ENCODE assay signal across 14 mouse cellular contexts in the genomic region with DNA sequence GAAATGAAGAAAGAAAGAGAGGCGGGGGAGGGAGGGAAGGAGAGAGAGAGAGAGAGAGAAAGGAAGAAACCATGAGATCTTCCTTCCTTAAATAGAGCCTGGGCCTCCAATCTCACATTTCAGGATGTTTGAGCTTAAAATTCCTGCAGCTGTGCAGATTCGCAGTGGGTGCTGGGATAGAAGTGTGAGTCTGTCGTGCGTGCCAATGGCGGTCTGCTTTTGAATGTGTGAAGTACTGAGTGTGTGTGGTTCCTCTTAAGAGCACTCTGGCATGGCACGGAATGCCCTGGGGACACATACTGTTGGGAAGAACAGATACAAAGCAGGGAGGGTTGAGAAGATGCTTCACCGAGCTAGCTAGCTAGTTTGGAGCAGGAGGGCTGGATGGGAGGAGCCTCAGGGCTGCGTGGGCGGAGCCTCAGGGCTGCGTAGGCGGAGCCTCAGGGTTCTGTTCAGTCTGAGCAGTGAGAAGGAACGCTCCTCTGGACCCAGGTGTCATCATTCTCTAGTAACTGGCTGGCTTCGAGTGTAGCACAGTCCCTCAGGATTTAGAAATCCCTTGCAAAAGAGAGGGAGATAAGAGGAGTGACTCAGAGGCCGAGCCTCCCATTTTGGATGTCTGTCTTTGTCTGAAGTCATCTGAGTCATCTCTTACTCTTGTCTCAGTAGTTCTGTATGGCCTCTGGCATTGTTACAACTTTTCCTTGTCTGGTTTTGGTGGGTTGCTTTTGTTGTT. TPM values are rescaled to one million over a fixed set of nuclear protein-coding genes. Genes with fewer than 3 reads are reported as not detected.
A peak's percentile ranks its signal among the peaks of the same experiment; 100 is the strongest.
DNase-seq lines count a peak whose midpoint lies in the region; ATAC-seq and TF ChIP-seq lines count a peak whose summit lies in the region.
"Had no signal": no experiment of that assay in that cellular context is flagged by ENCODE, and none has a peak within 500 bp of the region (broad histone marks: within the 10 kb centered on the region; RNA-seq: fewer than 3 reads in every experiment).

No protein-coding gene starts in this region.

- no peak overlapping the region for H3K9ac ChIP-seq in hindbrain, embryonic 11.5 days (ENCODE audit: low read depth, low read length)
- no peak overlapping the region for H3K9ac ChIP-seq in hindbrain, embryonic 12.5 days

- H3K27ac ChIP-seq in hindbrain, embryonic 11.5 days (ENCODE audit: low read depth, low read length) = no peak overlapping the region
- H3K27ac ChIP-seq in hindbrain, embryonic 12.5 days = no peak overlapping the region
- H3K27ac ChIP-seq in kidney, adult 2 months (ENCODE audit: insufficient read depth, low read depth, low read length) = no peak overlapping the region

- ATAC-seq in hindbrain, embryonic 11.5 days (ENCODE audit: low FRiP score) = no peak
- no peak for ATAC-seq in hindbrain, embryonic 12.5 days (ENCODE audit: low FRiP score)
- ATAC-seq in granulocyte monocyte progenitor cell, adult 5-6 weeks (replicated peaks; ENCODE audit: poor library complexity, severe bottlenecking) = peak; percentile 31
- no peak for ATAC-seq in cerebellum, adult (ENCODE audit: insufficient number of reproducible peaks, low FRiP score, low TSS enrichment)
- ATAC-seq: intestine, postnatal 0 days had no signal

- TF ChIP-seq CTCF in kidney, adult 2 months (conservative IDR thresholded peaks at IDR 0.05; ENCODE audit: insufficient read depth, insufficient read length, low read depth, low read length) = no peak

- no peak overlapping the region for H3K4me2 ChIP-seq in hindbrain, embryonic 11.5 days (replicated peaks; ENCODE audit: low read depth, low read length)
- H3K4me2 ChIP-seq in hindbrain, embryonic 12.5 days (replicated peaks) = no peak overlapping the region

- intact Hi-C loops in left cerebral cortex, postnatal 14 days (cut with DNase I) = no loop called here

- H3K4me3 ChIP-seq in hindbrain, embryonic 11.5 days (ENCODE audit: low read depth, low read length) = no peak overlapping the region
- no peak overlapping the region for H3K4me3 ChIP-seq in hindbrain, embryonic 12.5 days
- no peak overlapping the region for H3K4me3 ChIP-seq in kidney, adult 2 months (ENCODE audit: insufficient read depth, low read depth, low read length)
- H3K4me3 ChIP-seq: erythroblast, embryonic 14.5 days had no signal

- H3K27me3 ChIP-seq in hindbrain, embryonic 11.5 days (ENCODE audit: control insufficient read depth, insufficient read depth, low read length) = no peaks in the 10 kb centered on the region
- peaks cover 7% of the 10 kb centered on the region; the same call in 1 of the 2 replicates for H3K27me3 ChIP-seq in hindbrain, embryonic 12.5 days
- H3K27me3 ChIP-seq in kidney, adult 2 months (replicated peaks; ENCODE audit: control insufficient read depth, insufficient read depth, low read length) = no peaks in the 10 kb centered on the region

- DNase-seq in hindbrain, embryonic 11.5 days (ENCODE audit: low spot score) = peak; percentile 11
- peak; percentile 92 for DNase-seq in 3T3-L1 (ENCODE audit: low read depth, low spot score)
- peak; percentile 83 for DNase-seq in MN1 (ENCODE audit: low spot score)
- no peak for DNase-seq in left cerebral cortex, postnatal 14 days (ENCODE audit: low spot score in 2 of 2)
- no peak for DNase-seq in kidney, adult 2 months
- DNase-seq: cerebellum, adult 9-11 months; right cerebral cortex, postnatal 4 days; thymus, postnatal 36 days had no signal

- no peak for TF ChIP-seq POLR2A in kidney, adult 2 months (IDR thresholded peaks at IDR 0.05; ENCODE audit: low read depth, low read length)

- H3K36me3 ChIP-seq in hindbrain, embryonic 11.5 days (ENCODE audit: control insufficient read depth, insufficient read depth, low read length) = no peaks in the 10 kb centered on the region
- H3K36me3 ChIP-seq in hindbrain, embryonic 12.5 days = no peaks in the 10 kb centered on the region
- no peaks in the 10 kb centered on the region for H3K36me3 ChIP-seq in kidney, adult 2 months (ENCODE audit: control insufficient read depth, insufficient read depth, low read length)

- WGBS in hindbrain, embryonic 11.5 days = 60% methylated on average over 14 of the region's 14 CpGs
- 62% methylated on average over 14 of the region's 14 CpGs for WGBS in hindbrain, embryonic 12.5 days
- WGBS in kidney, adult 2 months = 51% methylated on average over 14 of the region's 14 CpGs

- no peaks in the 10 kb centered on the region for H3K9me3 ChIP-seq in hindbrain, embryonic 11.5 days (ENCODE audit: control insufficient read depth, low read length)
- H3K9me3 ChIP-seq in hindbrain, embryonic 12.5 days (replicated peaks) = no peaks in the 10 kb centered on the region

- no peaks in the 10 kb centered on the region for H3K4me1 ChIP-seq in hindbrain, embryonic 11.5 days (replicated peaks; ENCODE audit: control insufficient read depth, insufficient read depth, low read length)
- no peaks in the 10 kb centered on the region for H3K4me1 ChIP-seq in hindbrain, embryonic 12.5 days
- H3K4me1 ChIP-seq in kidney, adult 2 months (ENCODE audit: control insufficient read depth, insufficient read depth, low read length) = no peaks in the 10 kb centered on the region

RNA-seq across cellular contexts. Expression of a gene that starts 3.1 kb away (rescaled TPM):
- not detected in 2 replicates for polyA plus RNA-seq in hindbrain, embryonic 11.5 days (2014; fragmentation: Nextera tagmentation; extraction: Ambion mirVana)
- polyA plus RNA-seq in hindbrain, embryonic 12.5 days (2016; fragmentation: Nextera tagmentation; extraction: Ambion mirVana) = not detected in 2 replicates
- total RNA-seq in granulocyte monocyte progenitor cell, adult 5-6 weeks (2014; fragmentation: Nextera tagmentation) = not detected in 2 replicates
- total RNA-seq in granulocyte monocyte progenitor cell, adult 5-6 weeks (2017) = not detected in 2 replicates
- under 1 TPM in 1 of 2 experiments, not detected in 1; 0.19 TPM for total RNA-seq in left cerebral cortex, postnatal 14 days (2021)
- 0.33 and 0.41 TPM in 2 replicates for polyA plus RNA-seq in kidney, adult 2 months (2012; rRNA removed)
- polyA plus RNA-seq: erythroblast, embryonic 14.5 days; intestine, postnatal 0 days; neural tube, embryonic 11.5 days had no signal

RNA-seq across cellular contexts. Expression of a gene that starts 13.3 kb away (rescaled TPM):
- 1.7 and 2.1 TPM in 2 replicates for polyA plus RNA-seq in hindbrain, embryonic 11.5 days (2014; fragmentation: Nextera tagmentation; extraction: Ambion mirVana)
- polyA plus RNA-seq in hindbrain, embryonic 12.5 days (2016; fragmentation: Nextera tagmentation; extraction: Ambion mirVana) = 0.59 and 0.95 TPM in 2 replicates
- total RNA-seq in granulocyte monocyte progenitor cell, adult 5-6 weeks (2014; fragmentation: Nextera tagmentation) = 19.0 and 20.5 TPM in 2 replicates
- 23.9 and 26.2 TPM in 2 replicates for total RNA-seq in granulocyte monocyte progenitor cell, adult 5-6 weeks (2017)
- total RNA-seq in left cerebral cortex, postnatal 14 days (2021) = 1 to 10 TPM in 1 of 2 experiments, under 1 TPM in 1; 0.30 to 1.3 TPM
- 10.1 and 12.9 TPM in 2 replicates for polyA plus RNA-seq in kidney, adult 2 months (2012; rRNA removed)

RNA-seq across cellular contexts. Expression of a gene that starts 32.9 kb away (rescaled TPM):
- 8.8 and 12.6 TPM in 2 replicates for polyA plus RNA-seq in hindbrain, embryonic 11.5 days (2014; fragmentation: Nextera tagmentation; extraction: Ambion mirVana)
- 41.3 and 42.3 TPM in 2 replicates for polyA plus RNA-seq in hindbrain, embryonic 12.5 days (2016; fragmentation: Nextera tagmentation; extraction: Ambion mirVana)
- not detected in 2 replicates for total RNA-seq in granulocyte monocyte progenitor cell, adult 5-6 weeks (2014; fragmentation: Nextera tagmentation)
- not detected in 2 replicates for total RNA-seq in granulocyte monocyte progenitor cell, adult 5-6 weeks (2017)
- 100 to 1,000 TPM; 282 to 289 TPM for total RNA-seq in left cerebral cortex, postnatal 14 days (2021)
- polyA plus RNA-seq in kidney, adult 2 months (2012; rRNA removed) = 54.7 and 66.4 TPM in 2 replicates

RNA-seq across cellular contexts. Expression of a gene that starts 49.5 kb away (rescaled TPM):
- polyA plus RNA-seq in hindbrain, embryonic 11.5 days (2014; fragmentation: Nextera tagmentation; extraction: Ambion mirVana) = 18.4 and 21.3 TPM in 2 replicates
- 28.9 and 29.5 TPM in 2 replicates for polyA plus RNA-seq in hindbrain, embryonic 12.5 days (2016; fragmentation: Nextera tagmentation; extraction: Ambion mirVana)
- total RNA-seq in granulocyte monocyte progenitor cell, adult 5-6 weeks (2014; fragmentation: Nextera tagmentation) = 21.6 and 29.5 TPM in 2 replicates
- 19.5 and 21.8 TPM in 2 replicates for total RNA-seq in granulocyte monocyte progenitor cell, adult 5-6 weeks (2017)
- total RNA-seq in left cerebral cortex, postnatal 14 days (2021) = 10 to 100 TPM; 35.5 to 39.7 TPM
- 34.9 and 39.8 TPM in 2 replicates for polyA plus RNA-seq in kidney, adult 2 months (2012; rRNA removed)

RNA-seq across cellular contexts. Expression of a gene that starts 57.9 kb away (rescaled TPM):
- polyA plus RNA-seq in hindbrain, embryonic 11.5 days (2014; fragmentation: Nextera tagmentation; extraction: Ambion mirVana) = 82.4 and 87.7 TPM in 2 replicates
- 155 and 160 TPM in 2 replicates for polyA plus RNA-seq in hindbrain, embryonic 12.5 days (2016; fragmentation: Nextera tagmentation; extraction: Ambion mirVana)
- total RNA-seq in granulocyte monocyte progenitor cell, adult 5-6 weeks (2014; fragmentation: Nextera tagmentation) = 1.5 and 4.0 TPM in 2 replicates
- 2.2 and 2.7 TPM in 2 replicates for total RNA-seq in granulocyte monocyte progenitor cell, adult 5-6 weeks (2017)
- 10 to 100 TPM; 53.7 to 53.8 TPM for total RNA-seq in left cerebral cortex, postnatal 14 days (2021)
- 9.5 and 17.1 TPM in 2 replicates for polyA plus RNA-seq in kidney, adult 2 months (2012; rRNA removed)

Comparison
In these comparisons a context has a peak if more than half of its experiments do, and no peak if none do; other contexts are left out.
1. DNase-seq: peak in hindbrain, embryonic 11.5 days (single experiment), 3T3-L1 (single experiment) and MN1 (single experiment); none in left cerebral cortex, postnatal 14 days (0 of 2) and kidney, adult 2 months (single experiment).